Mouse (Mus musculus) adrenal gland (tissue): Measurements from ENCODE around the gene Kdm1a.

Experiments used
- intact Hi-C: fragments of 180-260 bp; cut with DNase I; formaldehyde crosslinking; loops from one replicate; pipeline ENCODE4 v1.15.1; 2025
- long read RNA-seq, 2 experiments: library from polyadenylated mRNA; unstranded; transcript quantifications; one replicate each; pipeline ENCODE4 v2.0.0; 2020; ENCODE audit warnings: borderline replicate concordance in 1 of 2; ENCODE audit not compliant: insufficient replicate concordance in 1 of 2

Kdm1a gene
- long read RNA-seq, experiment 1, partial matches to known transcripts, result 2 of 2 reads
- long read RNA-seq, experiment 1, other reads (novel, unspliced or antisense), result 0 of 2 reads
- long read RNA-seq, experiment 2, partial matches to known transcripts, result 0 of 3 reads
- long read RNA-seq, experiment 2, other reads (novel, unspliced or antisense), result 1 of 3 reads

DNA sequence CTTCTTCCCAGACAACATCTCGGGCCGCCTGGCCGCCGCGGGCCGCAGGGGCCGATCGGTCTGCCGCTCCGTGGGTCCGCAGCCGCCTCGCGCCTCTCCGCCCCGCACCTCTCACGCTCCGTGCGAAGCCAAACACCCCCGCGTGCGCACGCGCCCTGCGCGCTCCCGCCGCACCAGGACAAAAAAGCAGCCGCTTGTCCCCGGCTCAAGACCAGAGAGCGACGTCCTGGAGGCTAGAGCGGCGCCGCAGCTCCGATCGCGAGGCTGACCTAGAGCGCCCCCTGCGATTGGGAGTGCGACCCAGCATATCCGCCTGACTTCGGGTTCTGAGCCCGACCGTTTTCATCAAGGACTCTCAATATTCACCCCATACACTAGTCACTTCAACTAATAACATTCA lies at the start of gene Kdm1a:
Gene Kdm1a (minus strand): TSS at position 156 of the 400 bp plus-strand sequence.
- intact Hi-C loops, result loop anchor here (5.0 to 10.0 kb wide), 3 partner anchors 35 to 548 kb away; partner anchors contain the start of gene Rpl11

DNA sequence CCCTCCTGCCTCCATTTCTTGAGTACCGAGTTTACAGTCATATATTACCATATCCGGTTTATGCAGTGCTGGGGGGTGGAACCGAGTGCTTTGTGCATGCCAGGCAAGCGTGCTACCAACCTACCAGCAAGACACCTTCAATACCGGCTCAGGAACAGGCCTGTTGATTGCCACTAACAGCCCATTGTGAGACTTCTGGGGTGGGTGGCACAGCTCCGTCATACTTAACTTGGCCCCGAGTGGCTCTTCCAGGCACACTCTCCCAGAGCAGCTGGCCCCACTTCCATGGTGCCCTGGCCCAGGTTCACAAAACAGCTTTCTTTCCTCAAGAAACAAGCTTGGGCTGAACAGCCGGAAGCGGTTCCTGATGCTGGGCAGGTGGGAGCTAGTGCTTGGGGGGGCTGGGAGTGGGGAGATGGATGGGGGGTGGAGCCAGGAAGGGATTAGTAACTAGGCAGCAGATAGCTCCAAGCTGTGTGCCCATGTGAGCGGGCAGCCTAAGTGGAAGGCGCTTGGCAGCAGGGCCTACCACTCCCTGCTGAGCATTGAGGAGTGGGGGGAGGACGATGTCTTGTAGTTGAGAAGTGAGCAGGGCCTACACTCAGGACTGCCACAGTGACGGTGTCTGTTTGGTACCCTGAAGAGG lies 49.5 kb upstream of the Kdm1a start:
- intact Hi-C loops, result loop anchor here (5.0 kb wide), 1 partner anchor 420 kb away; no protein-coding TSS in a partner anchor

GRCm38 (mm10) chr4:136651357-136651811 lies 48.9 kb upstream of the Kdm1a start:
- intact Hi-C loops, result loop anchor here (5.0 kb wide), 1 partner anchor 421 kb away; no protein-coding TSS in a partner anchor

DNA sequence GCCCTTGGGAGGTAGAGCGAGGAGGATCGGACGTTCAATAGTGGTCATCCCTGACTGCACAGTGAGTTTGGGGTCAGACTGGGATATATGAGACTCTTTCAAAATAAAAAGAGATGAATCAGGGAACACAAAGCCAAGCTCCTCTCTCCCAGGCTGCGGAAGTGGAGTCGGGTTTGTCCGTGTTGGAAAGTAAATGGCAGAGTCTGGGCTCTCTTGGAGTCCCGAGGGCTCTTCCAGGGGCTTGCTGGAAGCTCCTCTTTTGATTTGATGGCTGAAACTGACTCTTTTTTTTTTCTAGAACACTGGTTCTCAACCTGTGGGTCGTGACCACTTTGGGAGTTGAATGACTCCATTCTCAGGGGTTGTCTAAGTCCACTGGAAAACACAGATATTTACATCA lies 47.7 kb upstream of the Kdm1a start:
- intact Hi-C loops, result loop anchor here (5.0 kb wide), 1 partner anchor 422 kb away; no protein-coding TSS in a partner anchor

DNA sequence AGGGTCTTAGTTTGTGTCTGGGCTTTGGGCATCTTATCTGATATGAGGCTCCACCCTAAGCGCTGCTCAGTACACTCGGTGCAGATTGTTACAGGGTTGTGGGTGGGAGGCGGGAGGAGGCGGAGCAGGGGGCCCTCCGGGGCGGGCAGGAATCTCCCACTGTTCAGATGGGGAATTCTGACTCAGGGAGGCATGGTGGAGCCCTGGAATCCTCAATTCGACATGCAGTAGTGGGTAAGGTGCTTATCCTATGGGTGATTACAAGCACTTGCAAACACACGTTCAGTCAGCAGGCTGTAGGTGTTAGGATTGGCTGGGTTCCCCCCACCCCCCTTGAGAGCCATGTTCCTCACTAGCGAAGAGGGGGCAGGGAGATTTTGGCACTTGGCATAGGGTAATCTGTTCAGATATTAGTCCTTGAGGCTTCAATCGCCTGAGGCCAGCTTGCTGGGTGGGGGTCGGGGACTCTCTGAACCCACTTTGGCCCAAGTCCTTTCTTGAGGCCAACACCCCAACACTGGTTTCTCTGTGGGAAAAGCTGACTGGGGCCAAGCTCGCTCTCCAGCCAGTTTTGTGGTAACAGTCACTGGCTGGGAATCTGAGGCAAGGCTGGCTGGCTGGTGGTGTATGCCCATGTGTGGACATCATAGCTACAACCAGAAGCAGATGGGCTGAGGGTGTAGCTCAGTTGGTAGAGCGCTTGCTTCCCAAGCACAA lies 47.1 kb upstream of the Kdm1a start:
- intact Hi-C loops, result loop anchor here (5.0 kb wide), 1 partner anchor 423 kb away; no protein-coding TSS in a partner anchor

DNA sequence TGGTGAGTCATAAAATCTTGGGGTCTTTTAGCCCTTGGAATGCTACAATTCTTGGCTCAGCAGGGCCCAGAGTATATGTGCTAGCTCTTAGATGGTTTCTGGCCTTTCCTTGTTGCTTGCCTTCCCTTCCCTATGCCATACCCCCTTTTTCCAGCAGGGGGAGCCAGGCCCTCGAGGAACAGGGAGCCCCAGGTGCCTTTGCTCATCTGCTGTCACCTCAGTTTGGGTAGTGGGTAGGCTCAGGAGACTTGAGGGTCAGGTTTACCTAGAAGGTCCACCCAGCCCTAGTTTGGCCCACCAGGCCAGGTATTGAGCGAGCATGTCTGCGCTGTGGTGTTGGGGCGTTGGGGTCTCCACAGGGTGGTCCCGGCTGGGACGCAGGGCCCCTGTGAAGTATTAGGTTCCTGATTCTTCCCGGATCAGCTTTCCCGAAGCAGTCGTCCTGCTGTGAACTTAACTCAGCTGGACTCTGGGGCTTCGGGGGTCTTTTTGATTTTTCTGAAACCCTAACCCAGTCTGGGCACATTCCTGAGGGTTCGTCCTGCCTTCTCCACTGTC lies 46.5 kb upstream of the Kdm1a start:
- intact Hi-C loops, result no loop called here

DNA sequence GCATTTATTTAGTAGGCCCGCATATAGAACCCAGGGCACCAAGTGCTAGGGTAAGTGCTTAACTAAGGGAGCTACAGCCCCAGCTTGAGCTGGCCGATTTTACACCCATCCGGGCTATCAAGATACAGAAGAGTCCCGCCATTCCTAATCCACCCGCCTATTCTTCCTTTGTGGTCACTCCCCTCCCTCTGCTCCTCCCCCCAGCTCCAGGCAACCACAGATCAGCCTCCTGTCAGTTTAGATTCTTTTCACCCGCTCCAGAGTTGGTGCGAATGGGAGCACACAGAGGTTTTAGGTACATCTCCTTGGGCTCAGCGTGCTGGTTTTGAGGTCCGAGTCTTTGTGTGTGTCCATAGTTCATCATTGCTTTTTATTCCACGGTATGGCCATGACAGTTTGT lies 36.4 kb upstream of the Kdm1a start:
- intact Hi-C loops, result no loop called here

- intact Hi-C loops, result no loop called here
These were observed 35.8 kb upstream of the Kdm1a start for GRCm38 (mm10) chr4:136638230-136638750.

DNA sequence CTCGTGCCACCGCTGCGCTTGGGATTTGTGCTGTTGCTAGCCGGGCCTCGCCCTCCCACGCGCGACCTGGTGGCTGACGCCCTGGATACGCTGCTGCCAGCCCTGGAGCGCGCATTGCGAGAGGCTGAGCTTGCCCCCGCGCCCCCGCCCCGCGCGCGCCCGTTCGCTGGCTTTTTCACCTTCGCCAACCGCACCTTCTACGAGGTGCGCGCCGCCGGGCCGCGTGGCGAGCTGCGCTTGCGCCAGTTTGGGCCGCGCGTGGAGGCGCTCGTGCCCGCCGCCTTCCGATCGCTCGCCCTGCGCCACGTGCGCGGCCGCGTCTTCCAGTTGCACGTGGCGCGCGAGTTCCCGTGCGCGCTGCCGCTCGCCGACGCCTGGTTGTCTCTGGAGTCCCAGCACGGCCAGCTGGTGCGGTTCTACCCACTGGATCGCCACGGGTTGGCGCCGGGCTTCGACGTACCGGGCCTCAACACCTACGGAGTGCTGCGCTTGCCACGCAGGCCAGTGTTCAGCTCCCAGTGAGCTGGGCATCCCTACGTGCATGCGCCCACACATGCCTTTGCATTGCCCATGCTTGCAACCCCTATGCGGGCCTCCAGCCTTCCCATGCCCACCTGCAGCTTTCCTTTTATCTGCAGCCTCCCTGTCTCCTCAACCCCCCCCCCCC lies 35.2 kb upstream of the Kdm1a start:
- intact Hi-C loops, result no loop called here

DNA sequence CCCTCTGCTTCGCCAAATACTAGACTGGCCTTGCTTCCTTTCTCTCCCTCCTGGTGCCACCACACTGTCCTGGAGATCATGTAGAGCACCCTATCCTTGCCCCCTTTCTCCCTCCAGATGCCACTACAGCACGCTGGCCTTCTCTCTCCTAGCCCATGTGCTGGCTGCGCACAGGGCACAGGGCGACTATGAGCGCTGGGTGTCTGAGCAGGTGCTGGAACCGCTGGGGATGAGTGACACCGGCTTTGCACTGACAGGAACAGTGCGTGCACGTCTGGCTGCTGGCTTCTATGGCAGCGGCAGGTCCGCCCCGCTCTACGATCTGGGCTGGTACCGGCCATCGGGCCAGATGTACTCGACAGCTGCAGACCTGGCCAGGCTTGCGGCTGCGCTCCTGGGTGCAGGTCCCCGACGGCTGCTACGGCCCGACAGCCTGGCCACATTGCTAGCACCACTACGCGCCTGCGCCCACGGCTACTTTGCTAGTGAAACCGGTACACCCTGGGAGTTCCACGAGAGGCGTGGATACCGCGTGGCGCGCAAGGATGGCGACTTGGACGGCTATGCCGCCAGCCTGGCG lies 34.5 kb upstream of the Kdm1a start:
- intact Hi-C loops, result no loop called here

DNA sequence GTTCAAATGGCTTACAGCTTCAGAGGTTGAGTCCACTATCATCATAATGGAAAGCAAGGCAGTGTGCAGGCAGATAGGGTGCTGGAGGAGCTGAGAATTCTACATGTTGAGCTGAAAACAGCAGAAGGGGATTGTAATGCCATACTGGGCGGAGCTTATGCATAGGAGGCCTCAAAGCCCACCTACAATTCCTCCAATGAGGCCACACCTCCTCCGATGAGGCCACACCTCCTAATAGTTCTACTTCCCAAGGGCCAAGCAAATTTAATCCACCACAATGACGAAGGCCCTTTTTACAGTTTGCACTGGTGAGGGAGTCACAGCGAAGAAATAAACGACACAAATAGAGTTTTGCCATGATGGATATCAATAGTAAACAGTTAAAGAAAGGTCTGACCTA lies 34.0 kb upstream of the Kdm1a start:
- intact Hi-C loops, result no loop called here

- intact Hi-C loops, result no loop called here
These were observed 33.5 kb upstream of the Kdm1a start for GRCm38 (mm10) chr4:136635995-136636394.

DNA sequence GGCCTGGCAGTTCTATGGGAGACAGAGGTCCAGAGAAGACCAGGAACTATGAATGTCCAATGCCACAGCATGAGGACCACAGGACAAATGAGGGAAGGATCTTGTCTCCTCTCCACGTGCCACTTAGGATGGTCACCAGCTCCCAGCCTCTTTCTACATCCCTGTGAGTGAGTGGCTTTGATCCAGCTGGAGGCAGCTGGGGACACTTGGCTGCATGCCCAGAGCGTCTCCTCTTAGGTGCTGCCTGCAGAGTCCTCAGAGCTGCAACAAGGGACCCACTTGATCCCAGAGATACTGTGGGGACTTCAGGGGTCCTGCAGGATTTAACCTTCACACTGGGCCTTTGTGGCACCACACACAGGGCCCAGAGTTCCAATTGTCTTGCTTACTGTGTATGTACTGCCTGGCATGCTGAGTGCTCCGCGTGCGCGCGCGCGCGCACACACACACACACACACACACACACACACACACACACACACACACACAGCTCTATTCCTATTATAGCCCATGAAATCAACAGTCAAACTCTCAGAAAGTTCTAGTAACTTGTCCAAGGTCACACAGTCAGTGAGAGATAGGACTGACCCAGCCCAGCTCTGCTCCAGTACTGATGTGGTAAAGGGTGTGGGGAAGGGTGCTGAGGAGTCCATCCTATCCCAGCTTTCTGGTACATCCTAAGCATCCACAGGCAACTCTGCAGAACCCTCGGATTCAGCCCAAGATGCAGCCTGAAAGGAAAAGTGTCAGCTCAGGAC lies 28.9 kb upstream of the Kdm1a start:
- intact Hi-C loops, result no loop called here

DNA sequence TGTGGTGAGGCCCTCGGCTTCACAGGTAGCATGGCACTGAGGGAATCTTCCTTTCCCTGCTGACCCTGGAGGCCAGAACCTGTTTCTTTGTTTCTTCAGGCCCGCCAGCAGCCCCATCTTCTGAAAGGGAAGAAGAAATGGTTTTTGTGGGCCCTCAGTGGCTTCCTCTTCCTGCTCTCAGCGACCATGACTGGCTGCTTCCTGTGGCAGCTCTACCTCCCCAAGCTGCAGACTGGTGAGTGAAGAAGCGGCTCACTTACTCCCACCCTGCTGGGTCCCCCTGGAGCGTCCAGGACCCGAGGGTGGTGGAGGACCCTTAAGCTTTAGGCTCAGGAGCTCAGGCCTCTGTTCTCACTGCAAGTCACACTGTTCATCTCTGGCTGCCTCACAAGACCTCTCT lies 24.1 kb upstream of the Kdm1a start:
- intact Hi-C loops, result no loop called here

- intact Hi-C loops, result loop anchor here (2.0 to 5.0 kb wide), 2 partner anchors 95 to 254 kb away; no protein-coding TSS in a partner anchor
These were observed 19.9 kb upstream of the Kdm1a start, which contains the start of gene Lactbl1 for GRCm38 (mm10) chr4:136622388-136622787. Lactbl1 (plus strand) TSS chr4:136622621.

GRCm38 (mm10) chr4:136621956-136622355 lies 19.4 kb upstream of the Kdm1a start:
- intact Hi-C loops, result loop anchor here (2.0 to 5.0 kb wide), 2 partner anchors 95 to 253 kb away; no protein-coding TSS in a partner anchor

GRCm38 (mm10) chr4:136621336-136621735 lies 18.8 kb upstream of the Kdm1a start:
- intact Hi-C loops, result loop anchor here (5.0 kb wide), 1 partner anchor 94 kb away; no protein-coding TSS in a partner anchor

GRCm38 (mm10) chr4:136613657-136614056 lies 11.1 kb upstream of the Kdm1a start:
- intact Hi-C loops, result no loop called here

- intact Hi-C loops, result no loop called here
These were observed 7.9 kb upstream of the Kdm1a start, which contains the start of gene Tex46 for GRCm38 (mm10) chr4:136610387-136610856. Tex46 (plus strand) TSS chr4:136610437.
